In the genomic region with DNA sequence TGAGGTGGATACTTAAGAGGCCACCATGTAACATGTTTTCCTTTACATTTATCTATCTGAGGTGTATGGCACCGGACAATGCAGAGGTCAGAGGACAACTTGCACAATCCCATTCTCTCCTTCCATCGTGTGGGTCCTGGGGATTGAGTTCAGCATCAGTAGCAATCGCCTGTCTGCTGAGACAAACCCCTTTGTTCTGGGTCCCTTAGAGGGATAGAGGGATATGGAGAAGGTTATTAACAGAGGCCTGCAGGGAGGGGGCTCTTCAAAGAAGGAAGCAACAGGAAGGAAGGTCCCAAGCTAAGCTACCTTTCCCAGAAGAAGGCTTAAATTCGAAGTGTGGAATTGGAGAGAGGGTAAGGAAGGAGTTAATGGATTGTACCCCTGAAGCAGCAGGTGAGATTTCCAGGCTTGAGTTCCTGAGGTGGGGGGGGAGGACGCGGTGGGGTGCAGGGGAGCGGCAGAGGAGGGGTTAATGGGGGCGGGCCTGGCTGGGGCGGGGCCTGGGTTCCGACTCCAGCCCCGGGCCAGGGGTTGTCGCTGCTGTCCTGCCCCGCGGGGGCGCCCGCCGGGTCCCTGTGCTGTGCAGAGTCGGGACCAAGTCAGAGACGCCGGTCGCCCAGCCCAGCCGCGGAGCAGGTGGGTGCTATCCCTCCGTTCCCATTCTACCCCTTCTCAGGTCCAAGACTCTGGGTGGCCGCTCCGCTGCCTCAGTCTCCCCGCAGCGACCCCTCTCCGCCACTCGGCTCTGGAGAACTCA, we compare ENCODE assay signal across 9 mouse cellular contexts. TPM values are rescaled to one million over a fixed set of nuclear protein-coding genes. Genes with fewer than 3 reads are reported as not detected.
A peak's percentile ranks its signal among the peaks of the same experiment; 100 is the strongest.
DNase-seq lines count a peak whose midpoint lies in the region; ATAC-seq and TF ChIP-seq lines count a peak whose summit lies in the region.
"Had no signal": no experiment of that assay in that cellular context is flagged by ENCODE, and none has a peak within 500 bp of the region (broad histone marks: within the 10 kb centered on the region; RNA-seq: fewer than 3 reads in every experiment).

A gene (plus strand): TSS at position 543 of the 760 bp plus-strand sequence.

- H3K27me3 ChIP-seq in forebrain, embryonic 11.5 days (ENCODE audit: control insufficient read depth, insufficient read depth, low read length), result no peaks in the 10 kb centered on the region
- H3K27me3 ChIP-seq in hindbrain, embryonic 12.5 days, result peaks cover 17% of the 10 kb centered on the region
- peaks cover 37% of the 10 kb centered on the region for H3K27me3 ChIP-seq in liver, embryonic 14.5 days (ENCODE audit: control insufficient read depth, insufficient read depth, low read length)
- peaks cover 34% of the 10 kb centered on the region for H3K27me3 ChIP-seq in neural tube, embryonic 13.5 days

- TF ChIP-seq CTCF in liver, embryonic 14.5 days (IDR thresholded peaks at IDR 0.05; ENCODE audit: low read depth), result no peak

- 2% methylated on average over 29 of the region's 30 CpGs for WGBS in forebrain, embryonic 11.5 days
- WGBS in hindbrain, embryonic 12.5 days, result 4% methylated on average over 26 of the region's 30 CpGs
- 4% methylated on average over 29 of the region's 30 CpGs for WGBS in liver, embryonic 14.5 days (ENCODE audit: insufficient replicate concordance)
- 2% methylated on average over 22 of the region's 30 CpGs for WGBS in neural tube, embryonic 13.5 days

- peak within 1 kb of the TSS; percentile 55 for H3K9ac ChIP-seq in forebrain, embryonic 11.5 days (ENCODE audit: low read length)
- H3K9ac ChIP-seq in hindbrain, embryonic 12.5 days, result peak within 1 kb of the TSS; percentile 57
- H3K9ac ChIP-seq in liver, embryonic 14.5 days (replicated peaks), result peak within 1 kb of the TSS; percentile 18; the same call in 1 of the 2 replicates
- peak within 1 kb of the TSS; percentile 69 for H3K9ac ChIP-seq in neural tube, embryonic 13.5 days

- no peaks in the 10 kb centered on the region; the same call in 1 of the 2 replicates for H3K9me3 ChIP-seq in forebrain, embryonic 11.5 days (ENCODE audit: control insufficient read depth, low read length)
- no peaks in the 10 kb centered on the region for H3K9me3 ChIP-seq in hindbrain, embryonic 12.5 days (replicated peaks)
- no peaks in the 10 kb centered on the region; the same call in 1 of the 2 replicates for H3K9me3 ChIP-seq in liver, embryonic 14.5 days (ENCODE audit: control insufficient read depth, low read length)
- no peaks in the 10 kb centered on the region for H3K9me3 ChIP-seq in neural tube, embryonic 13.5 days

- H3K4me3 ChIP-seq in forebrain, embryonic 11.5 days (ENCODE audit: low read depth, low read length), result peak within 1 kb of the TSS; percentile 43
- peak within 1 kb of the TSS; percentile 38 for H3K4me3 ChIP-seq in hindbrain, embryonic 12.5 days
- peak within 1 kb of the TSS; percentile 26 to 34; a peak in 3 of 4 replicates for H3K4me3 ChIP-seq in liver, embryonic 14.5 days (ENCODE audit: insufficient read depth in 1 of 2, low read depth in 2 of 2, low read length in 2 of 2)
- peak within 1 kb of the TSS; percentile 42 for H3K4me3 ChIP-seq in neural tube, embryonic 13.5 days
- H3K4me3 ChIP-seq: myocyte had no signal

- peak within 1 kb of the TSS; percentile 77 for H3K4me2 ChIP-seq in forebrain, embryonic 11.5 days (ENCODE audit: low read depth, low read length, severe bottlenecking)
- H3K4me2 ChIP-seq in hindbrain, embryonic 12.5 days (replicated peaks), result peak within 1 kb of the TSS; percentile 65
- H3K4me2 ChIP-seq in liver, embryonic 14.5 days (ENCODE audit: low read depth), result peak within 1 kb of the TSS; percentile 53
- H3K4me2 ChIP-seq in neural tube, embryonic 13.5 days, result peak within 1 kb of the TSS; percentile 67

- DNase-seq in ovary, postnatal 36 days (ENCODE audit: low spot score), result peak; percentile 43
- DNase-seq in ovary, postnatal 14 days (ENCODE audit: low spot score), result no peak
- peak; percentile 80 for DNase-seq in forebrain, embryonic 11.5 days (ENCODE audit: low spot score)
- DNase-seq in liver, embryonic 14.5 days (ENCODE audit: low read depth in 3 of 3, low spot score in 3 of 3), result no peak
- DNase-seq in cerebellum, adult 11 months, result no peak

- H3K27ac ChIP-seq in forebrain, embryonic 11.5 days (ENCODE audit: low read depth, low read length), result no peak within 1 kb of the TSS
- H3K27ac ChIP-seq in hindbrain, embryonic 12.5 days, result no peak within 1 kb of the TSS
- H3K27ac ChIP-seq in liver, embryonic 14.5 days, result no peak within 1 kb of the TSS
- H3K27ac ChIP-seq in neural tube, embryonic 13.5 days (replicated peaks), result no peak within 1 kb of the TSS

- no peaks in the 10 kb centered on the region; the same call in 1 of the 2 replicates for H3K4me1 ChIP-seq in forebrain, embryonic 11.5 days (replicated peaks; ENCODE audit: control insufficient read depth, insufficient read depth, low read length)
- peaks cover 17% of the 10 kb centered on the region for H3K4me1 ChIP-seq in hindbrain, embryonic 12.5 days
- no peaks in the 10 kb centered on the region; a peak in 1 of 4 replicates for H3K4me1 ChIP-seq in liver, embryonic 14.5 days (replicated peaks; ENCODE audit: control insufficient read depth in 2 of 2, insufficient read depth in 2 of 2, low read length in 1 of 2)
- H3K4me1 ChIP-seq in neural tube, embryonic 13.5 days (replicated peaks), result peaks cover 22% of the 10 kb centered on the region

- TF ChIP-seq EP300 in liver, embryonic 14.5 days (IDR thresholded peaks at IDR 0.05; ENCODE audit: low read depth), result no peak

- ATAC-seq in forebrain, embryonic 11.5 days (replicated peaks; ENCODE audit: low FRiP score), result peak; percentile 82
- ATAC-seq in hindbrain, embryonic 12.5 days (ENCODE audit: low FRiP score), result peak; percentile 51; the same call in 1 of the 2 replicates
- no peak for ATAC-seq in liver, embryonic 14.5 days (ENCODE audit: insufficient read depth)
- peak; percentile 34; the same call in 1 of the 2 replicates for ATAC-seq in neural tube, embryonic 13.5 days (ENCODE audit: low read depth)
- no peak for ATAC-seq in erythroid progenitor cell, adult 5-6 weeks (replicated peaks; ENCODE audit: low FRiP score, poor library complexity, severe bottlenecking)

- no peaks in the 10 kb centered on the region for H3K36me3 ChIP-seq in forebrain, embryonic 11.5 days (ENCODE audit: control insufficient read depth, insufficient read depth, low read length)
- no peaks in the 10 kb centered on the region for H3K36me3 ChIP-seq in hindbrain, embryonic 12.5 days
- H3K36me3 ChIP-seq in liver, embryonic 14.5 days (replicated peaks; ENCODE audit: control insufficient read depth, insufficient read depth, low read depth), result no peaks in the 10 kb centered on the region
- no peaks in the 10 kb centered on the region for H3K36me3 ChIP-seq in neural tube, embryonic 13.5 days

RNA-seq across cellular contexts. Expression of the gene that starts here (rescaled TPM):
- polyA plus RNA-seq in forebrain, embryonic 11.5 days (2014; fragmentation: Nextera tagmentation; extraction: Ambion mirVana), result 1.6 and 2.5 TPM in 2 replicates
- polyA plus RNA-seq in hindbrain, embryonic 12.5 days (2016; fragmentation: Nextera tagmentation; extraction: Ambion mirVana), result 2.2 and 2.4 TPM in 2 replicates
- 0.35 and 0.53 TPM in 2 replicates for polyA plus RNA-seq in liver, embryonic 14.5 days (2012; rRNA removed)
- polyA plus RNA-seq in liver, embryonic 14.5 days (2014; fragmentation: Nextera tagmentation; extraction: Ambion mirVana), result 0.10 and 0.23 TPM in 2 replicates
- 2.0 and 2.6 TPM in 2 replicates for polyA plus RNA-seq in neural tube, embryonic 13.5 days (2015; fragmentation: Nextera tagmentation; extraction: Ambion mirVana)
- not detected in 2 replicates for total RNA-seq in erythroid progenitor cell, adult 5-6 weeks (2015; ENCODE audit: low replicate concordance)
- not detected in 2 replicates for total RNA-seq in erythroid progenitor cell, adult 5-6 weeks (2017; ENCODE audit: low replicate concordance)

Comparison
In these comparisons a context has a peak if more than half of its experiments do, and no peak if none do; other contexts are left out.
1. DNase-seq: peak in ovary, postnatal 36 days (single experiment) and forebrain, embryonic 11.5 days (single experiment); none in ovary, postnatal 14 days (single experiment), liver, embryonic 14.5 days (0 of 3) and cerebellum, adult 11 months (single experiment).
2. ATAC-seq: peak in forebrain, embryonic 11.5 days (single experiment), hindbrain, embryonic 12.5 days (single experiment) and neural tube, embryonic 13.5 days (single experiment); none in liver, embryonic 14.5 days (single experiment) and erythroid progenitor cell, adult 5-6 weeks (single experiment).
3. H3K9ac ChIP-seq: peak in every context shown above with its lines; median percentile 69 in neural tube, embryonic 13.5 days; 57 in hindbrain, embryonic 12.5 days; 55 in forebrain, embryonic 11.5 days; 18 in liver, embryonic 14.5 days.
4. Peak in every context shown above with its lines, with median percentiles within 50 percentile points of each other: H3K4me2 ChIP-seq and H3K4me3 ChIP-seq.